Mouse (Mus musculus): ENCODE data around the gene Cenpl. TPM values are rescaled to one million over a fixed set of nuclear protein-coding genes. Genes with fewer than 3 reads are reported as not detected.
"Not testable (repeated sequence)": the region's sequence is repeated elsewhere in the genome, so short reads cannot be mapped to it uniquely, and the experiment has no call there.

Cenpl gene
- 7.8 and 9.3 TPM in 2 replicates for polyA plus RNA-seq (2014; fragmentation: Nextera tagmentation; extraction: Ambion mirVana)

DNA sequence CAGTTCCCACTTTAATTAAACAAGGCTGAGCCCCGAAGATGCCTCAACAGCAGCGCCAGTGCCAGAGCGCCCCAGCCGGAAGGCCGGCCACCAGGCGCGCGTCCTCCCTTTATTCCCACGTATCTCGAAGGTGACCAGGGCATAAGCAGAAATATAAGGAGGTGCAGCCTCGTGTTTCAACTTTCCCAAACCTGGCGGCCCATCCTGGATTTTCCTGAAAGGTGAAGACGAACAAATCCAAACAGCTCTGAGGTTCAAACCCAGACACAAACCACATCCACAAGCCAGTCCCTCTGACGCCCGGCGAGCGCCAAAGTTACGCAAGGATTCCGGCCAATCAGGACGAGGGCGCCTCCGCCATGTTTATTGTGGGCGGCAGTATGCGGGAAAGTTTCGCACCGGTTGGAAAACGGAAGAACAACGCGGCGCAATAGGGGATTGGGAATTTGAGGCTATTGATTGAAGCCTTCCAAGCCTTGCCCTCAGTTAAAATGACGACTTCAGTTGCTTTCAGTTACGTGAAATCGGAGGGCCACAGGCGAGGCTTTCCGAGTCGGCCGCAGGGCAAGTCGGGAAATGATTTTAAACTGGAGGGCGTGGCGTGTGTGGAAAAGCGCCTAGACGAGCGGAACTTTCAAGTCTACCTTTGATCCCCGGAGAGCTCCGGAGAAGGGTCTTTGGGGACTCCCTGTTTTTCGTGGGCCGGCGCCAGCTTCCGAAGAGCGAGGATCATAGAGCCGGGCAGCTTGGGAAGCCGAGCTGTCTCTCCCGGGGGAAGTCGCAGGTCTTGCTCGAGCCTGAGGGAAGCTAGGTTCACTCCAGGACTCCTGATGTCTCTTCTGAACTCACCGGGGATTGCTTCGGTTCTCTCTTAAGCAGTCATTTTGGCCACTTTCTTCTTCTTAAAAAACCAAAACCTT, at the start of gene Cenpl, which contains the start of gene Dars2:
TSS of gene Cenpl (plus strand) at position 362 of the 920 bp plus-strand sequence.
TSS of gene Dars2 (minus strand) at position 307 of the 920 bp plus-strand sequence.
- WGBS = under 1% methylated on average over 57 of the region's 57 CpGs
- H3K9me3 ChIP-seq (ENCODE audit: control insufficient read depth, low read length) = no peaks in the 10 kb centered on the region
- ATAC-seq (ENCODE audit: low read depth) = peak; percentile 99
- no peaks in the 10 kb centered on the region for H3K36me3 ChIP-seq (ENCODE audit: control insufficient read depth, insufficient read depth, low read length)
- peak within 1 kb of the TSS; percentile 57 for H3K9ac ChIP-seq (replicated peaks; ENCODE audit: low read depth, low read length)
- H3K27me3 ChIP-seq (ENCODE audit: control insufficient read depth, insufficient read depth, low read length) = no peaks in the 10 kb centered on the region
- peak within 1 kb of the TSS; percentile 52 for H3K4me3 ChIP-seq (ENCODE audit: low read depth, low read length)
- peaks cover 20% of the 10 kb centered on the region; the same call in 1 of the 2 replicates for H3K4me1 ChIP-seq (ENCODE audit: control insufficient read depth, insufficient read depth, low read length)
- peak within 1 kb of the TSS; percentile 77 for H3K27ac ChIP-seq (ENCODE audit: low read depth, low read length)
- H3K4me2 ChIP-seq (ENCODE audit: low read depth, low read length) = peak within 1 kb of the TSS; percentile 94

GRCm38 (mm10) chr1:161025410-161026210, 44.9 kb upstream of the Cenpl start:
- WGBS = 92% methylated on average over 5 of the region's 5 CpGs
- Histone ChIP-seq H3K4me1 (ENCODE audit: control insufficient read depth, insufficient read depth, low read length) (no peaks in the 10 kb centered on the region), H3K27ac (ENCODE audit: low read depth, low read length) (no peak overlapping the region), H3K4me2 (ENCODE audit: low read depth, low read length) (no peak overlapping the region), H3K4me3 (ENCODE audit: low read depth, low read length) (no peak overlapping the region), H3K9ac (replicated peaks; ENCODE audit: low read depth, low read length) (no peak overlapping the region), H3K27me3 (ENCODE audit: control insufficient read depth, insufficient read depth, low read length) (no peaks in the 10 kb centered on the region), H3K9me3 (ENCODE audit: control insufficient read depth, low read length) (no peaks in the 10 kb centered on the region), H3K36me3 (ENCODE audit: control insufficient read depth, insufficient read depth, low read length) (peaks cover 9% of the 10 kb centered on the region)
- no peak for ATAC-seq (ENCODE audit: low read depth)

GRCm38 (mm10) chr1:161027196-161027595, 43.3 kb upstream of the Cenpl start:
- Histone ChIP-seq H3K4me1 (ENCODE audit: control insufficient read depth, insufficient read depth, low read length) (no peaks in the 10 kb centered on the region), H3K4me3 (ENCODE audit: low read depth, low read length) (no peak overlapping the region), H3K4me2 (ENCODE audit: low read depth, low read length) (no peak overlapping the region), H3K9me3 (ENCODE audit: control insufficient read depth, low read length) (no peaks in the 10 kb centered on the region), H3K9ac (replicated peaks; ENCODE audit: low read depth, low read length) (no peak overlapping the region), H3K27ac (ENCODE audit: low read depth, low read length) (no peak overlapping the region), H3K27me3 (ENCODE audit: control insufficient read depth, insufficient read depth, low read length) (no peaks in the 10 kb centered on the region), H3K36me3 (ENCODE audit: control insufficient read depth, insufficient read depth, low read length) (peaks cover 21% of the 10 kb centered on the region)
- 89% methylated on average over 2 of the region's 2 CpGs for WGBS
- ATAC-seq (ENCODE audit: low read depth) = no peak

DNA sequence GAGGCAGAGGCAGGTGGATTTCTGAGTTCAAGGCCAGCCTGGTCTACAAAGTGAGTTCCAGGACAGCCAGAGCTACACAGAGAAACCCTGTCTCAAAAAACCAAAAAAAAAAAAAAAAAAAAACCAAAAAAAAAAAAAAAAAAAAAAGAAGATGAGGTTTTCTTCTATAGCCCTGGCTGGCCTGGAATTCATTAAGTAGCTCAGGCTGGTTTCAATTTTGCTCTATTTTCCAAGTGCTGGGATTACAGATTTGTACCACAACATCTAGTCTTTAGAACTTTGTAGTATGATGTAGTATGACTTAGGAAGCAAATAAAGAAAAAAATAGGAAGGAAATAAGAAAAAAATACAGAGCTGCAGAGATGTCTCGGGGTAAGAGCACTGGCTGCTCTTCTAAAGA, 42.1 kb upstream of the Cenpl start:
- 97% methylated on average over 1 of the region's 1 CpGs for WGBS

DNA sequence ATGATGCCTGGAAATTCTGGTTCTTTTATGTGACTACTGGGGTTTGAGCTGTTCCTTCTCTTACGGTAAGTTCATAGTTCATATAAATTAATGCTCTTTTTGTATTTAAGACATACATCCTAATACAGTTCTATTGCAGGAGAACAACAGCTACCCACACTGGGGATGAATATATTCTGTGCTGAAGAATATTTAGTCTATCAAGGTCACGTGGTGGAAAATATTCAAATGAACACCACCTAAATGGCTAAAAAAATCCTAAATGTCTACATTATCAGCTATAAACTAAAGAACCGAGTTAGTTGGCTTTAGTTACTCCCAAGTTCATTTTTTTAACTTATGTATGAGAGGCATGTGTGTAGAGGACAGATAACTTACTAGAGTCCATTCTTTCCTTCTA, 40.5 kb upstream of the Cenpl start:
- WGBS = 95% methylated on average over 3 of the region's 3 CpGs
- Histone ChIP-seq H3K9ac (replicated peaks; ENCODE audit: low read depth, low read length) (no peak overlapping the region), H3K4me3 (ENCODE audit: low read depth, low read length) (no peak overlapping the region), H3K4me2 (ENCODE audit: low read depth, low read length) (no peak overlapping the region), H3K27me3 (ENCODE audit: control insufficient read depth, insufficient read depth, low read length) (no peaks in the 10 kb centered on the region), H3K4me1 (ENCODE audit: control insufficient read depth, insufficient read depth, low read length) (peaks cover 11% of the 10 kb centered on the region), H3K9me3 (ENCODE audit: control insufficient read depth, low read length) (no peaks in the 10 kb centered on the region), H3K27ac (ENCODE audit: low read depth, low read length) (no peak overlapping the region), H3K36me3 (ENCODE audit: control insufficient read depth, insufficient read depth, low read length) (peaks cover 23% of the 10 kb centered on the region)
- no peak for ATAC-seq (ENCODE audit: low read depth)

More for the DNA sequence above, 42.1 kb upstream of the Cenpl start:
- not testable (repeated sequence) for H3K4me1 ChIP-seq (ENCODE audit: control insufficient read depth, insufficient read depth, low read length); H3K9me3 ChIP-seq (ENCODE audit: control insufficient read depth, low read length); H3K9ac ChIP-seq (replicated peaks; ENCODE audit: low read depth, low read length); H3K4me3 ChIP-seq (ENCODE audit: low read depth, low read length); H3K27ac ChIP-seq (ENCODE audit: low read depth, low read length); ATAC-seq (ENCODE audit: low read depth); H3K27me3 ChIP-seq (ENCODE audit: control insufficient read depth, insufficient read depth, low read length); H3K4me2 ChIP-seq (ENCODE audit: low read depth, low read length)
- peaks cover 23% of the 10 kb centered on the region for H3K36me3 ChIP-seq (ENCODE audit: control insufficient read depth, insufficient read depth, low read length)

DNA sequence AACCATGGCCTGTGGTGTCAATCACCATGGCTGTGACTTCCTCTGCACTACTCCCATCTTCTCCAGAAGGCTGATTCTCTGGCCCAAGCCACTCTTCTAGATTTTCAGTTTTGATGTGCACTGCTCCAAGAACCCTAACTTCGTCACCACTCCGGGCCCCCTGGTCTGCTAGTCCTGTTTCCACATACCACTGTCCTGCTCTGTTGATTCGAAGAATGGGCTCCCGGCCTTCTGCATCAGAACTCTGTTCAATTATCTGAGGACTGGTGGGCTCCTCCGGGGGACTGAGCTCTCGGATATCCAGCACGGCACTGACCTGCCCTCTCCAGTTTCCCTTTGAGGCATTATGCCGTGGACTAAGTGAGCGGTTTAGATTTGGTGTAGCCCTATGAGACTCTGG, 38.6 kb upstream of the Cenpl start:
- H3K4me1 ChIP-seq (ENCODE audit: control insufficient read depth, insufficient read depth, low read length) = peaks cover 14% of the 10 kb centered on the region
- no peak for ATAC-seq (ENCODE audit: low read depth)
- no peak overlapping the region for H3K9ac ChIP-seq (replicated peaks; ENCODE audit: low read depth, low read length)
- H3K27me3 ChIP-seq (ENCODE audit: control insufficient read depth, insufficient read depth, low read length) = no peaks in the 10 kb centered on the region
- H3K27ac ChIP-seq (ENCODE audit: low read depth, low read length) = no peak overlapping the region
- H3K36me3 ChIP-seq (ENCODE audit: control insufficient read depth, insufficient read depth, low read length) = peaks cover 29% of the 10 kb centered on the region
- H3K4me2 ChIP-seq (ENCODE audit: low read depth, low read length) = no peak overlapping the region
- no peak overlapping the region for H3K4me3 ChIP-seq (ENCODE audit: low read depth, low read length)
- 93% methylated on average over 9 of the region's 9 CpGs for WGBS
- no peaks in the 10 kb centered on the region for H3K9me3 ChIP-seq (ENCODE audit: control insufficient read depth, low read length)

GRCm38 (mm10) chr1:161032345-161032744, 38.2 kb upstream of the Cenpl start:
- no peak overlapping the region for H3K9ac ChIP-seq (replicated peaks; ENCODE audit: low read depth, low read length)
- peaks cover 17% of the 10 kb centered on the region for H3K4me1 ChIP-seq (ENCODE audit: control insufficient read depth, insufficient read depth, low read length)
- H3K27me3 ChIP-seq (ENCODE audit: control insufficient read depth, insufficient read depth, low read length) = no peaks in the 10 kb centered on the region
- H3K4me2 ChIP-seq (ENCODE audit: low read depth, low read length) = no peak overlapping the region
- ATAC-seq (ENCODE audit: low read depth) = no peak
- H3K9me3 ChIP-seq (ENCODE audit: control insufficient read depth, low read length) = no peaks in the 10 kb centered on the region
- no peak overlapping the region for H3K27ac ChIP-seq (ENCODE audit: low read depth, low read length)
- 93% methylated on average over 7 of the region's 7 CpGs for WGBS
- no peak overlapping the region for H3K4me3 ChIP-seq (ENCODE audit: low read depth, low read length)
- H3K36me3 ChIP-seq (ENCODE audit: control insufficient read depth, insufficient read depth, low read length) = peaks cover 32% of the 10 kb centered on the region; the same call in 1 of the 2 replicates

DNA sequence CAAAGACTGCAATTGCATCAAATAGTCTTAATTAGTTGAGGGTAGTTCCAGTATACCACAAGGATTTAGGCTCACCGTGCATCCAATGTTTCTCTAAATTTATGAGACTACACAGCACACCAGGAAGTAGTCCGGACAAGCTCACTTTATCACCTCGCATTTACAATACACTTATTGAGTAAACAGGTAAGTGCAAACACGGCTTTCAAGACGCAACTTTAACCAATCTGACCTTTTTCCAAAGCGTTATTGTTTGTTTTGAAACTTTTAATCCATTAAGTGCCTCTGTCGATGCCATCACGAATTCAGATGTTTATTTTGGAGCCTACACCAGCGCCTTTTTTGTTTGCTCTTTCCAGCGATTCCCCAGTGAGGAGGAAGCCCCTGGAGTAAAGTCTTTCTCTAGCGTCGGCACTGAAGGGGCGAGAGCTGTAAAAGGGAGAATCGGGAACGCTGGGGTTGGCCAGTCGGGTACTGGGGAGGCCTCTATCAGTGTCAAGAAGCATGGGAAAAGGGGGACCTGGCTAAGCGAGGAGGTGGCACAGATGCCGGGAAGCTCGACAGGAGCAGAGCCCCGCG, 36.6 kb upstream of the Cenpl start:
- peaks cover 48% of the 10 kb centered on the region for H3K36me3 ChIP-seq (ENCODE audit: control insufficient read depth, insufficient read depth, low read length)
- H3K9me3 ChIP-seq (ENCODE audit: control insufficient read depth, low read length) = no peaks in the 10 kb centered on the region
- peak overlapping the region; percentile 82 for H3K4me3 ChIP-seq (ENCODE audit: low read depth, low read length)
- no peak for ATAC-seq (ENCODE audit: low read depth)
- peaks cover 25% of the 10 kb centered on the region for H3K4me1 ChIP-seq (ENCODE audit: control insufficient read depth, insufficient read depth, low read length)
- WGBS = under 1% methylated on average over 21 of the region's 21 CpGs
- peak overlapping the region; percentile 84 for H3K27ac ChIP-seq (ENCODE audit: low read depth, low read length)
- peak overlapping the region; percentile 70 for H3K4me2 ChIP-seq (ENCODE audit: low read depth, low read length)
- H3K27me3 ChIP-seq (ENCODE audit: control insufficient read depth, insufficient read depth, low read length) = no peaks in the 10 kb centered on the region
- H3K9ac ChIP-seq (replicated peaks; ENCODE audit: low read depth, low read length) = peak overlapping the region; percentile 96
